Mouse (Mus musculus): Measurements from ENCODE around the gene Gm28308.

The Gm28308 gene

DNA sequence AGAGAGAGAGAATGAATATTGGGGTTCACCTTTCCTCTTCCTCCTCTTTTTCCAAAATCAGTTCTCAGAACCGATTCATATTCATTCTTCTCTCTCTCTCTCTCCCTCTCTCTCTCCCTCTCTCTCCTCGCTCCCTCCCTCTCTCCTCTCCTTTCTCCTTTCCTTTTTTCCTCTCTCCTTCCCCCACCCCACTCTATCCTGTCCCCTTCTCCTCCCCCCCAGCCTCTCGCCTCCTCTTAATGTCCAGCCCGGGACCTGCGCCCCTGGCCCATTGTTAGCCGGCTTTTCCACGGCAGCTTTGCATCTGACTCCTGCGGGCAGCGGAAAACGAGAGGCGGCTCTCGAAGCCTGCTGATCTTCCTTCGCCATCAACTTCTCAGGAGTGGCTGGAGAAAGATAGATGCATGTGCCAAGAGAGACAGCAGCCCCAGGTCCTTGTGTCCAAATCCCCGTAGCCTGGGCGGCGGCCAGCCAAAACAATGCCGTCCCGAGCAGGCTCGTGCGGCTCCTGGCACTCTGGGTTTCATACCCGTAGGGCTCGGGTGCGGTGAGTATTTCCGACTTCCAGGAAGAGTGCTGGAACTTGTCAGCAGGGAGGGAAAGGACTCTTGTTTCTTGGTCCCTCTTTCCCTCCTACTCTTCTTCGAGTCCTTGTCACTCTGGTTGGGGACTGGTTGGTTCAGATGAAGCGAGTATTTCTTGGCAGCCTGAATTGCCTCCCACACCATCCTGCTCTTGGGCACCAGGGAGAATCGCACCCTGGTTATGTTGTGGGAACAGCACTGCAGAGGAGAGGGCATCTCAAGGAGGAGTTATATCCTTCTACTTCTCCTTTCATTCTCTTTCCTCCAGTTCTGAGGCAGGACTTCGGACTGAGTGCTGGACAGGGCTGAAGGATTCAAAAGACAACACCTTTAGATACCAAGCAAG, 47.4 kb downstream of the Gm28308 start:
- DNase-seq, result no peak

DNA sequence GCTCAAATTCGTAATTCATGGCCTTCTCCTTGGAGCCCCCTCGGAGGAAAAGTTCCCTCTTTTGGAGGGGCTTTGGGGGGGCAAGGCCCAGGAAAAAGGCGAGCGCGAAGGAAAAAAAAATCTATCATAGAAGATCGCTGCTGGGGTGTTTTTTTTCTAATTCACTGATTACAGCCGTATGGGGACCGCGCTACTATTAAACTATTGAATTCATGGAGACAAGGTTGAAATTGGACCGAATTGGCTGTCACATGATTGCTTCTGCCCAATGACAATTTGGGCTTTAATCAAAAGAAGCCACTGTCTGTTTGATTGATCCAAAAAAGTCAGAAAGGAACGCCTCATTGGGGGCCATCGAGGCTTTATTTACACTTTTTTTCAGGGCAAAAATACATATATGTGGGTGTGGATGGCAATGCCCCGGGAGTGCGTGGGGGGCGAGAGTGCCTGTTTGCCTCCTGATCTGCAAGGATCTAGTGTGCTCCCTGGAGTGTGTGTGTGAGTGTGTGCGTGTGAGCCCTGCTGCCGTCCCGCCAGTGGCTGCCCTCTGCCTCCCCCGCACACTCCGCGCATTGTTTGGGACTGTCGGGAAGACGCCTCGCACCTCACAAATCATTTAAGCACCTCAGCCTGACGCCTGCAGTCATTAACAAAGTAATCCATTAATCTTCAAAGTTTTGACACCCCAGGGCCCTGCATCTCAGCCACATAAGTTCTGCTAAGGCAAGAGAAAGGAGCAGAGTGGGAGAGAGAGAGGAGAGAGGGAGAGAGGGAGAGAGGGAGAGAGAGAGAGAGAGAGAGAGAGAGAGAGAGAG, 48.3 kb downstream of the Gm28308 start, which contains the start of gene Hoxa2:
TSS of gene Hoxa2 (minus strand) at position 206 of the 815 bp plus-strand sequence.
- DNase-seq, result no peak

DNA sequence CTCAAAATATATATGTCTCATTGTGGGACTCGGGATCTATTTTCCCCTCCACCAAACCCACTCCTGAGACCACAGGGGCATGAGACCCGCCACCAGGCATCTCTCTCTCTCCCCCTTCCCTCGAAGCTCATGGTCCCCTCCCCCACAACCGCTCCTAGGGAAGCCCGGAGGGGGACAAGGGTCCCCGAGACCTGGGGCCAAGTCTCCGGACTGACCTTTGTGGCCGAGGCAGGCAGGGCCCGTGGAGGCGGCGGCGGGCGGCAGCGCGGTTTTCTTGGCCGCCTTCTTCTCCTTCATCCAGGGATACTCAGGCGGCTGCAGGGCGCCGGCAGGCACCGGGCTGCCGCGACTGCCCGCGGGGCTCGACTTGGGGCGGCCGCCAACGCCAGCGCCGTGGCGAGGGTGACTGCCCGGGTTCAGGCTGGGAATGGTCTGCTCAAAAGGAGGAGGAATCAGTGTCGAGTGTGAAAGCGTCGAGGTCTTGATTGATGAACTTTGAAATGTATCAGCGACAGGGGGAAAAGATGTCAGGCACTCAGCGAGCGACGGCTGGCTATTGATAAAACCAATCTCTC, 49.0 kb downstream of the Gm28308 start:
- no peak for DNase-seq

DNA sequence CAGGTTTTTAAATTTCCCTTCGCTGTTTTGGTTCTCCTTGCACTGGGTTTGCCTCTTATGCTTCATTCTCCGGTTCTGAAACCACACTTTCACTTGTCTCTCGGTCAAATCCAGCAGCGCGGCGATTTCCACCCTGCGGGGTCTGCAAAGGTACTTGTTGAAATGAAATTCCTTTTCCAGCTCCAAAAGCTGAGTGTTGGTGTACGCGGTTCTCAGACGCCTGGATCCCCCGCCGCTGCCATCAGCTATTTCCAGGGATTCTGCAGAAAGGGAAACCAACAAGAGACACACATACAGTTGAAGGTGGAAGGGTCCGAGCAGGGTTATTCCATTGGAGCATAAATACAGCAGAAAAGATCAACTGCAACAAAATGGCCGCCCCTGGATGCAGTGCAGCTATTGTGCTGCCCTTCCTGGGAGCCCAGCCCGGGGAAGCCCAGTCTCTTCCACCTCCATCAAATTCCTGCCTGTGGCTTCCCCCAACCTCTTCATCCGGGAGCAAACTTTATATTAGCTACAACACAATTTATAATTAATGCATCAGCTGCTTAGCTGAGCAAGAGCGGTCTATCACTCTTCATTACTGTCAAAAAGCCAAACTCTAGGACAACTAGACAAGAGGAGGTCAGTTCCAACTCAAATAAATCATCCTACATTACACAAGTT, 49.6 kb downstream of the Gm28308 start:
- DNase-seq, result no peak

DNA sequence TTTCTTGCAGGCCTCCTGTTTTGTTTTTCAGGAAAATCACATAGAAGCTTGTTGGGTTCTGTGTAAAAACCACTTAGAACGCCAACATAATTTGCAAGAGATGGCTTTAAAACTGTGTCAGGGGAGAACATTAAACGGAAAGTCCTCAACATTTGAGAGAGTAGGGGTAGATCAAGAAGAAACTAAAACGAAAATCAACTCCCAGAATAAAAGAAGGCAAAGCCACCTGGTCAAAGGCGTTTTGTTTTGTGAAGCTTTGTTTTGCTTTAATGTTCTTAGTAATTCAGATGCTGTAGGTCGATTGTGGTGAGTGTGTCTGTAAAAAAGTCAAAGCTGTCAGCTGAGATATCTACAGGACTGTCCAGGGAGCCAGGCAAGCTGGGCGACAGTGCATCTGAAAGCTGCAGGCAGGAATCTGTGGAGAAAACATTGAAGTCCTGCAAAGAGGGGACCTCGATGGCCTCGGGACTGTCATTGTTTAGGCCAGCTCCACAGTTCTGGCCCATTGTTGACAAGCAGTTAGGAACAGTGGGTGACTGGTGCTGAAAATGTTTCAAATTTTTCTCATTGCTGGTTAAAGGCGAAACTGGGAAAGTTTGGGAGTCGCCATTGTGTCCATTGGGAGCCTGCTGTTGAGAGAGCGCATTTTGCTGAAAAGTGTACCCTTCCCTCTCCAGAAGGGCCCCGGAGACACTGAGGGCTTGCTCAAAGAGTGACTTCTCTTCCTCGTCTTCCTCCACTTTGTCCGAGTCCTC, 50.4 kb downstream of the Gm28308 start:
- DNase-seq, result no peak

DNA sequence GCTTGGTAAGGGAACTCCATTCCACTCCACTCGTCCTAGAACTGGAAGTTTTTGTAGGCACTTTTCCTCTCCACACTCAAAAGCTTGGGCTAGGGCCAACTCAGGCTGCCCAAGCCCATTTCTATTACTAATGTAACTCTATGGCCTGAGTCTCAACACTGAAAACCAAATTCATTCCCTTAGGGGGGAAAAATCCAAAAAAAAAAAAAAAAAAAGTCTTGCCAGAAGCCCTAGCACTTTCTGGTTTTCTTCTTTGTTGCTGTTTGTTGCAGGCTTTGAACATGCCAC, 51.1 kb downstream of the Gm28308 start:
- no peak for DNase-seq

DNA sequence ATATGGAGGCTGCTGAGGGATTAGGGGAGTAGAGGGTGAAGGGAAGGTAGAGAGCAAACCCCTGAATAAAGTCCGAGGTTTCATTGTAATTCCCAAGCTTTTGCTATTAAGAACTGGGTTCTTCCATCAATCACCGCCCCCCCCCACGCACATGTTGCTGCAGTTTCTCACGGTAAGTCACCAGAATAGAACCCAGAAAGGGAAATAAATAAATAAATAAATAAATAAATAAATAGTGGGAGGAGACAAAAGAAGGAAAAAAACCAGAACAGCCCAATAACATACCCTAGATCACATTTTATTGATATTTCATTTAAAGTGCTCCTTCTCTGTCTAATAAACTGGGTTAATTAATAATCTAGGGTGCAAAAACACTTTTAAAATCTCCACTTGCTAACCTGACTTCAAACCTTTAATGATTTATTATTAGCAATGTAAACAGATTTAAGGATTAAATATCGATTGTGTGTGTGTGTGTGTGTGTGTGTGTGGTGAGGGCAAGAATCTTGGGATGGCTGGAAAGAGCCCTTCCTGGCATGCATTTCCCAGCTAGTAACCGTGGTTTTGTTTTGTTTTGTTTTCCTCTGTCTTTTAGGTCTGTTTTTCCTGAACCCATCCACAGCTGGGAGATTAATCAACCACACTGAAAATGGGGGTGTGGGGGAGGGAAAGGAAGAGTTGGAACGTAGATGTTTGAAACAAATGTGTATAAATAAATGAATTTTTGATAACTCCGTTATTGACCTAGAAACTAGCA, 51.6 kb downstream of the Gm28308 start:
- DNase-seq, result no peak

DNA sequence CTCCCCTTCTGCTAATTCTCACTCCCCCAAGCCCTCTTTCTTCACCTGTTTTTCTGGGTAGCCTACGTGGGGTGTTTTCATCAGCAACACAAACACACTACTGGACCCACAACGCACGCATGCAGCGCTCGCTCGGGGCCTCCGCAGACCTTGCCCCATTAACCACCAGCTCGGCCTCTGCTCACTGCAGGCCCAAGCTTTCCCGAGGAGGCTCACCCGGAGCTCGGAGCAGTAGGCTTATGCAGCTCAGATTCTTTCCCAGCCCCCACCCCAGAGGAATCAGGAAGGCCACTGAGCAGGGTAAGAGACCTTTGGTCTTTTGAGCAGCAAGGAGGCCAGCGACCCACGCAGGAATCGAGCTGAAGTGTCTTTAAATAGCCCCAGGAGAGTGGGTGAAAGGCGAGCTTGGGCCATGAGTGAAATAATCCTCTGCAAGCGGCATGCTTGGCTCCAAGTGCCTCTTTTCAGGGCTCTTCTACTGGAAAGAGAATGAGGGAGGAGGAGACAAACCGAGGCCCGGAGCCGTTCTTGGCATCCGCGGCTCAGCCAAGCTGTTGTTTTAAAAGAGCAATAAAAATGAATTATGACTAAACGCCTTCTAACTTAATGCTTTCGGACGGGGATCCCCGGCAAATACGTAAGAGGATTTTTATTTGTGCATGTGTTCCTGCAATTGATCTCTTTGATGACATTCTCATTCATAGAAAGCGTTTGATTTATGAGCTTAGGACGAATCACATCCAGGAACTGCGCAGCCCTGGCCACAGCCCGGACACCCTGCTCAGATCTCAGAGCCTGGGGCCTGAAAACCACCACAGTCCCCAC, 52.4 kb downstream of the Gm28308 start:
- DNase-seq, result no peak

DNA sequence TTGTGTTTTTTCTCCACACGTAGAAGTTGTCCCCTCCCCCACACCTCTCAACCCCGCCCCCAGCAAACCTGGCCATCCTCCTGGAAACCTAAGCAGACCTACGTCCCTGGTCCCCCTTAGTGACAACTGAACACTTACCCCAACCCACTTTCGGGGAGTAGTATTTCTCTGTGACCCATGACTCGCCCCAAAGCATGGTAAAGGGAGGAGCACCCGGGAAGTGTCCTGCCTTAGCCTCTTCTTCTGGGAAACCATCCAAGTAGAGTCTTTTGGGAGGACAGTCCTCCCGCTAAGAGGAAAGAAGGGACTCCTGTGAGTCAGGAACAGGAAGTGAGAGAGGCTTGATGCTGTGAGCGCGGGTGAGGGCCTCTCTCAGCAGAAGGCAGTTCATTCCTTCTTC, 53.2 kb downstream of the Gm28308 start:
- DNase-seq, result no peak

DNA sequence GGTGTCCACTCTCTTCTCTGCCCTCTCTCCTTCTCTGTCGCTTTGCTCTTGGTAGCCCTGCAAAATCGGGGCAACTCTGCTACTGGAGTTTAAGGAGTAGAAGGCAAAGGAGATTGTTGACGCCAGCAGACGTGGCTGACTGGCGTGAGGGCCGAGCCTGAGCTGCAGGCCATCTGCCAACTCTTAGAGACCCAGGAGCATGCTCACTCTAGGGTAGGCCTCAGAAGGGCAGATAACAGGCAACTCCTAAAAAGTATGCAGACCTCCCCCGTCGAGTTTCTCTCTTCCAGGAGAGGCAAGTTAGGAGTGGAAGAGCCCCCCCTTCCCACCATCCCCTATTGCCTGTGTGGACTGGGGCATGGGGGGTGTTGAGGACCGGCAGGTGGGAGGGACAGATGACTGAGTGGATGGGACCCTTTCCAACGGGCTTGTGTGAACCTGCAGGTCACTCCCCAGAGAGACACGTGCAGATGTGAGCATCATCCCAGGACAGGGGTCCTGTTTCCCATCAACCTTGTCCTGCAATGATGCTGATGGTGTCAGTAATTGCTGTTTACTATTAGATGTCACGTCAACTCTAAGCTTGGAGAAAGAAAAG, 53.9 kb downstream of the Gm28308 start:
- DNase-seq, result no peak

DNA sequence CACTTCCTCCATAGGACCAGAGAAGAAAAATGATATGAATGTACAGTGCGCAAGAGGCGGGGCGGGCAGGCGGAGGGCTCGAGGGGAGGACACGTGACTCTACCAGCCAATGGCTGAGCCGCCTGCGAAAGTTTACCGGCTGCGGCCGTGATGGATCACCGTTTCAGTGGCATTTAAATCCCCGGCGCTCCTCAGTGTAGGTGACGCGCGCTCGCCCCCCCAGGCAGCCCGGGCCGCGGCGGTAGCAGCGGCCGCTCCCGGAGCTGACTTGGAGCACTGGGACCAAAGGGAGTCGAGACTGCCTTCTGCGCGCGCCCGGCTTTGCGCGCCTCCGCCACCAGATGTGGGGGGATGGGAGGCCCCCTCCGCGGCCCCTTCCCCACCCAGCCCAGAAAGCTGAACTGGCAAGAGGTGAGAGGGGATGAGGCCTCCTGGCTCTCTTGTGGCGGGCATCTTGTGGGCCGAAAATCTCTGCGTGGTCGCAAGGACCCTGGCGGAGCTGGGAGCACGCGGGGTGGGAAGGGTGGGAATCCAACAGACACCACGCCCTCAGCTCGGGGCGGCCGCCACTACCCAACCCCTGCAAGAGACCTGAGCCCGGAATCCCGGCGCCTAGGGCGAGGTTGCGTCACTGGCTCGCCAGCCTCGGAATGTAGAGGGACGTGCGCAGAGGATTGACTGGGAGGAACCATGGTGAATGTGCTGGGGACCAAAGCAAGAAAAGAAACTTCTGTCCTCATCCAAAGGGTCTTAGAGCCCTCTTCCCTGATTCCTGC, 54.7 kb downstream of the Gm28308 start, which contains the start of gene Hoxa1:
TSS of gene Hoxa1 (minus strand) at position 42 of the 776 bp plus-strand sequence.
- no peak for DNase-seq

DNA sequence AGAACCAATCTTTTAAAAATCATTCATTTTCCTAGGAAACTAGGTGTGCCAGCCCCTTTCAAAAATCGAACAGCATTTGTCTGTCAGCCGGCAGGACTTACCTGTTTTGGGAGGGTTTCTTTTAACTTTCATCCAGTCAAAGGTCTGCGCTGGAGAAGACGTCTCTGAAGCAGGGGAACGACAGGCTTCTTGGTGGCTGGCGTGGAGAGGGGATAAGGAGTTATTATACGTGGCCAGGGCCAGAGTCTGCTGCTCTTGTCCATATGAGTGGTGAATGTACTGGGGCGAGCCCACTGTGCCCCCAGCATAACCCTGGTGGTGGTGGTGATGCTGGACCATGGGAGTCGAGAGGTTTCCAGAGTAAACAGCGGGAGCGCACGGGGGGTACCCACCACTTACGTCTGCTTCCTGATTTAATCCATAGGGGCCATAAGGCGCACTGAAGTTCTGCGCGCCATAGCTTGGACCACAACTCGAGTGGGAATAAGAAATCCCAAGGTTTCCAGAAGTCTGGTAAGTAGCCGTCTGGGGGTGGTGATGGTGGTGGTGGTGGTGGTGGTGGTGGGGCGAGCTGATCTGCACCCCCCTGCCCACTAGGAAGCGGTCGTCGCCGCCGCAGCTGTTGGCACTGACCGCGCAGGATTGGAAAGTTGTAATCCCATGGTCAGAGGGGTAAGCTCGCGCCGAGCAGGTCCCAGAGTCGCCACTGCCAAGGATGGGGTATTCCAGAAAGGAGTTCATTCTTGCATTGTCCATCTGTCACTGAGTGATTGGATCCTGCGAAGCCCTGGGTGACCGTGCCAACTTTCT, 55.5 kb downstream of the Gm28308 start:
- no peak for DNase-seq

DNA sequence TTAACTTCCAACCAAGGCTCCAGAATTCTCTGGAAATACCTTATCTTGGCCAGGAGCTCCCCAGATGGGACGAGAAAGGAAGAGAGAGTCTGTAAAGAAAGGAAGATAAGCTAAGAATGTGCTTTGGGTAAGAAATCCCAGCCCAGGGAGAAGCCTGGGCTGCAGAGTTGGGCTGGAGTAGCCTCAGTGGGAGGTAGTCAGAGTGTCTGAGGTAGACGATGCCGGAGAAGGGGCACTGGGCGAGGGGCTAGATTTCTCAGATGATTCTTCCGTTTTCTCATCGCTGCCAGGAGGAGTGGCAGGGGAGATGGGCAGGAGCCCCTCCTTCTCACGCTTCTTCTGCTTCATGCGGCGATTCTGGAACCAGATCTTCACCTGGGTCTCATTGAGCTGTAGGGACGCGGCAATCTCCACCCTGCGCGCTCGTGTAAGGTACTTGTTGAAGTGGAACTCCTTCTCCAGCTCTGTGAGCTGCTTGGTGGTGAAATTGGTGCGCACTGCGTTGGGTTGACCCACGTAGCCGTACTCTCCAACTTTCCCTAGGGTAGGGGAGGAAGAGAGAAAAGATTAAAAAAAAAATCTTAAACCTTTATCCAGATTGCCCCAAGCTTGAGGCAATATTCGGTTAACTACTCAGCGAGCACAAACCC, 56.5 kb downstream of the Gm28308 start:
- no peak for DNase-seq

DNA sequence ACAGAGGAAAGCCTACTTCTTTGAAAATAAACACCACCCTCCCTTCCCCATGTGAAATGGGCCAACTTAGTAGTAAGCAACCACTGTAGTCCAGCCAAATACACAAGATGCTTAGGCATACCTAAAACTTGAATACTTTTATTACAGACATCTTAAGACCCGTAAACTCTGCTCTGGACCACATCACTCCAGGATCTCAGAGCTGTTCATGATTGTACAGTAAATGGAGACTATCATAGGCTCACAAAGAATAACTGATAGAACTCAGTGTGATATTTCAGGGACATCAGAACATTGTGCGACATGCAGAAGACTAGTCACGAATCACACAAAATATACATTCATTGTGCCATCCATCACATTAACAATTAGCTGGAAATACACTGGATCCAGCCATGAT, 57.7 kb downstream of the Gm28308 start:
- DNase-seq, result no peak

DNA sequence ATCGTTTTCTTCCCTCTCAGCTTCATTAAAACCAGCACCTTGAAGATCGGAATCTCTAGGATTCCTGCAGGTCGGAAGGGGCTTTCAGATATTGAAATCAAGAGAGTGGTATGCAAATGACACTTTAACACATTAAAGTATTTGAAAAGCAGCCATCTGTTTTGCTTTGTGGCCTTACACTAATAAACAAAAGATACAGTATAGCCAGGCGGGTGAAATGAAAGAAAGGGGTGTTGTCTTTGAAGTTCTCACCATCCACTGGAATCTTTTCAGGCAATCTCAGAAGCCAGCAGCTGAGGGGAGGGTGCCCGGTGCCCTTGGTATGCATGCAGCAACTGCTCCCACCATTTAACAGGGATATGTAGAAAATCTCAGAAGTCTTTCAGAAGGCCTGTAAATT, 59.1 kb downstream of the Gm28308 start:
- no peak for DNase-seq

DNA sequence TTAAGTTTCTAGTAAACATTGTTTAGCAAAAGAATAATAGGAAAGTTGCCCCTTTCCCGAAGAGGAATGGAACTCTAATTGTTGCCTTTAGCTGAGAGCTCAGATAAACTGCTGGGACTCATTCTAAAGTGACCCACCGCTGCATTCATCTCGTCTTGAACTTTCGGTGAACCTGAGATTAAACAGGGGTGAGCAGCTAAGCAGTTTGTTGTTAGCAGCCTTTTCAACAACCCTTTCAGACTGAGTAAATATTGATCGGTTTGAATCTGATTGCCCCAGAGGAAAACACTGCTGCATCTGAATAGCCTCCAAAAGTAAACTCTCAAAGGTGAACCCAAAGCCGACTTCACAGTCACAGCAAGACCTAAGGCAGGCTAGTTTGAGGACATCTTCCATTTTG, 59.9 kb downstream of the Gm28308 start:
- no peak for DNase-seq

DNA sequence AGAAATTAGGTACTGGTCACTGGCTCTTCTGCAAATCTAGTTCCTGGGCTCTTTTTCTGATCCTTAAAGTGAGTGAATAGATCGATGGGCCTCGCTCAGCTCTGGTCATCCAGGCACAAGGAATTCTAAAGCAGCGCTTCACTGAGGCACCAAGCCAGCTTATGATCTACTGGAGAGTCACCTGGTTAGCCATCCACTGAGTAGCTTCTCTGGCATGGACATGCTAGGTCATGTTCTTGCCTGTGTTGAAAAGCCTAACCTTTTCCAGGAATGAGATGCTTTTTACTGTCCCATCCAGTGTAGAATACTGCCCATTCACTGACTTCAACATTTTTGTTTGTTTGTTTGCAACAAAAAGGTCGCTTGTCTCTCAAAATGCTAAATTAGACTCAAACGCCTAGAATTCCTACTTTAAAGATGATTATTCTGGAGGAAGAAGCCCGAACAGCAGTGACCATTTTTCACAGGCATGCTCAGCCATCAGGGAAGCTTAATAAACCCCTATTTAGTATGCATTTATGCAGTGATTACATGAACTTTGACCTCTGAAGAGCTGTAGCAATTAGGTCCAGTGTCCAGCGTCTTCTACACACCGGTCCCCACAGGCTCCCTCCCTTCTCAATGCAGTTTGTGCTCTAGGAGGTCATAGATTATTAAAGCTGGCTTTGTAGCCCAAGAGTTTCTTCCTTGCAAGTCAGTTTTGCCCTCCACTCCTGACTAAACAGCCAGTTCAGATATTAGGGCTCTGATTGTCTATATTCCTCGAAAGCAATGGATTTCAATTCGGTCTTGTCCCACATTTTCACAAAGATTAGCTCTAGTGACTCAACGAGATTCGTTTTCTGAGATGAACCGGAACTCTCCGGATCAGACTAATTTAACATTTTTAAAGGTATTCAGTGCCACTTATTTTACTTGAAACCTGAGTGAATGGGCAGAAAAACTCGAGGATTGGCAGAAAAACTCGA, 60.6 kb downstream of the Gm28308 start:
- no peak for DNase-seq
